ENCODE assay signal across 15 mouse cellular contexts in the genomic region with DNA sequence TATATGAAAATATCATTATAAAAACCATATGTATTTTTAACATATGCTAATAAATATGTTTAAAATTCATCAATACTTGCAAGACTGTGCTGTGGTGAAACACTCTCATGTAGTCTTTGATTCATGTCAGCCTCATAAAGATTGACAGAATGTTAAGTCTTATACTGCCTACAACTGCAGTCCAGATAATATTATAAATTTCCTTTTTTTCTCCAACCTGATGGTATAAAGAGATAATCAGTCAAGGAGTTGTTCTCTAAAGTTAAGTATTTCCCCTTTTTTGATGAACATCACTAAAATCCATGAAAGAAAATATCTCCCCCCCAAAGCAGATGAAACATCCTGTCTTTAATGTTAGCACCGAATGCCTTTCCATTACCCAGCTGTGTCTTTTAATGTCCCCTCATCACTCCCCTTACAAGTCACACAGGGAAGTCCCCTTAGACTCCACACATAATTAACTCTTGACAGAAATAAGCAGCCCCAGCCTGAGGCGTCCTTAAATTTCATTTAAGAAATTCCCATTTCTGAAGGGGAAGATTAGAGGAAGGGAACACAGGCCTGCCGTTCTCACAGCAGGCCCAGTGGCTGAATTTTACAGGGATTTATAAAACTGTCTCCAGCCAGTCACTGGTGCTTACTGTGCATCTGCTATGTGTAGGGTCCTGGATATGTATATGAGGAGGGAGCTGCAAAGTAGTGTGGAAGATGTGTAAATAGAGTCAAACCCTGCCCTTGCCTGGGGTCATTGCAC.
DNase-seq lines count a peak whose midpoint lies in the region; ATAC-seq and TF ChIP-seq lines count a peak whose summit lies in the region.
"Had no signal": no experiment of that assay in that cellular context is flagged by ENCODE, and none has a peak within 500 bp of the region (broad histone marks: within the 10 kb centered on the region; RNA-seq: fewer than 3 reads in every experiment).

No protein-coding gene starts in this region.

- 0 out of 2 replicates have a peak, but pooled peaks cover 2% of the 10 kb centered on the region for H3K4me1 ChIP-seq in forebrain, embryonic 14.5 days (ENCODE audit: control insufficient read depth, insufficient read depth, low read length)
- H3K4me1 ChIP-seq in forebrain, embryonic 15.5 days = no peaks in the 10 kb centered on the region
- peaks cover 12% of the 10 kb centered on the region for H3K4me1 ChIP-seq in neural tube, embryonic 12.5 days
- peaks cover 31% of the 10 kb centered on the region for H3K4me1 ChIP-seq in midbrain, embryonic 10.5 days

- intact Hi-C loops in left cerebral cortex, adult 2 months (cut with DNase I) = no loop called here

- no peak for TF ChIP-seq CTCF in left cerebral cortex, adult 2 months (IDR thresholded peaks at IDR 0.05)

- H3K4me2 ChIP-seq in forebrain, embryonic 14.5 days (ENCODE audit: low read length) = no peak overlapping the region
- H3K4me2 ChIP-seq in forebrain, embryonic 15.5 days (replicated peaks) = no peak overlapping the region
- H3K4me2 ChIP-seq in neural tube, embryonic 12.5 days (replicated peaks) = no peak overlapping the region
- H3K4me2 ChIP-seq: heart, embryonic 15.5 days; limb, embryonic 13.5 days had no signal

- DNase-seq in forebrain, embryonic 14.5 days (ENCODE audit: low spot score) = peak; percentile 15
- DNase-seq in neural tube, embryonic 10.5 days (ENCODE audit: extremely low spot score, low spot score) = no peak
- no peak for DNase-seq in midbrain, embryonic 10.5 days (ENCODE audit: low spot score)
- DNase-seq in left cerebral cortex, adult 2 months (ENCODE audit: extremely low spot score in 1 of 2, low spot score in 2 of 2) = no peak
- no peak for DNase-seq in right cerebral cortex, adult 2 months (ENCODE audit: low spot score in 2 of 2)
- DNase-seq in gastrocnemius, postnatal 4 days (ENCODE audit: low spot score in 2 of 2) = no peak
- DNase-seq: adrenal gland, adult 8-10 months; cerebellum, postnatal 36 days; kidney, adult 18-20 months; lung, postnatal 4 days; right cerebral cortex, postnatal 25 days had no signal

- H3K4me3 ChIP-seq in forebrain, embryonic 14.5 days (ENCODE audit: low read depth, low read length) = no peak overlapping the region
- H3K4me3 ChIP-seq in forebrain, embryonic 15.5 days = no peak overlapping the region
- H3K4me3 ChIP-seq in neural tube, embryonic 12.5 days = no peak overlapping the region
- no peak overlapping the region for H3K4me3 ChIP-seq in midbrain, embryonic 10.5 days
- H3K4me3 ChIP-seq in left cerebral cortex, adult 2 months = no peak overlapping the region
- H3K4me3 ChIP-seq: heart, embryonic 15.5 days; limb, embryonic 13.5 days had no signal

- no peaks in the 10 kb centered on the region for H3K27me3 ChIP-seq in forebrain, embryonic 14.5 days (replicated peaks; ENCODE audit: control insufficient read depth, insufficient read depth, low read length)
- no peaks in the 10 kb centered on the region for H3K27me3 ChIP-seq in forebrain, embryonic 15.5 days
- H3K27me3 ChIP-seq in neural tube, embryonic 12.5 days (replicated peaks) = no peaks in the 10 kb centered on the region
- no peaks in the 10 kb centered on the region for H3K27me3 ChIP-seq in midbrain, embryonic 10.5 days (ENCODE audit: low read depth, poor library complexity, severe bottlenecking)
- H3K27me3 ChIP-seq: heart, embryonic 15.5 days; limb, embryonic 13.5 days had no signal

- no peak overlapping the region for H3K9ac ChIP-seq in forebrain, embryonic 14.5 days (ENCODE audit: low read length)
- H3K9ac ChIP-seq in forebrain, embryonic 15.5 days (replicated peaks) = no peak overlapping the region
- H3K9ac ChIP-seq in neural tube, embryonic 12.5 days = no peak overlapping the region
- H3K9ac ChIP-seq: heart, embryonic 15.5 days; limb, embryonic 13.5 days had no signal

- 19% methylated on average over 3 of the region's 3 CpGs for WGBS in forebrain, embryonic 14.5 days
- 20% methylated on average over 3 of the region's 3 CpGs for WGBS in forebrain, embryonic 15.5 days
- WGBS in neural tube, embryonic 12.5 days = 7% methylated on average over 3 of the region's 3 CpGs
- WGBS in midbrain, embryonic 10.5 days = 19% methylated on average over 3 of the region's 3 CpGs

- no peaks in the 10 kb centered on the region for H3K36me3 ChIP-seq in forebrain, embryonic 14.5 days (ENCODE audit: control insufficient read depth, insufficient read depth, low read length)
- no peaks in the 10 kb centered on the region for H3K36me3 ChIP-seq in forebrain, embryonic 15.5 days
- H3K36me3 ChIP-seq in neural tube, embryonic 12.5 days = no peaks in the 10 kb centered on the region
- H3K36me3 ChIP-seq in midbrain, embryonic 10.5 days = no peaks in the 10 kb centered on the region
- H3K36me3 ChIP-seq: heart, embryonic 15.5 days; limb, embryonic 13.5 days had no signal

- H3K27ac ChIP-seq in forebrain, embryonic 14.5 days (ENCODE audit: low read depth, low read length) = no peak overlapping the region
- no peak overlapping the region for H3K27ac ChIP-seq in forebrain, embryonic 15.5 days (replicated peaks)
- no peak overlapping the region for H3K27ac ChIP-seq in neural tube, embryonic 12.5 days
- H3K27ac ChIP-seq in midbrain, embryonic 10.5 days (replicated peaks) = peak overlapping the region; percentile 59; the same call in 1 of the 2 replicates
- H3K27ac ChIP-seq in left cerebral cortex, adult 2 months = no peak overlapping the region
- H3K27ac ChIP-seq: heart, embryonic 15.5 days; limb, embryonic 13.5 days had no signal

- no peak for ATAC-seq in forebrain, embryonic 14.5 days
- no peak for ATAC-seq in forebrain, embryonic 15.5 days (replicated peaks)
- ATAC-seq in neural tube, embryonic 12.5 days (ENCODE audit: low FRiP score, low read depth) = peak; percentile 61

- no peaks in the 10 kb centered on the region for H3K9me3 ChIP-seq in forebrain, embryonic 14.5 days (replicated peaks; ENCODE audit: control insufficient read depth, low read length)
- H3K9me3 ChIP-seq in forebrain, embryonic 15.5 days = no peaks in the 10 kb centered on the region
- no peaks in the 10 kb centered on the region for H3K9me3 ChIP-seq in neural tube, embryonic 12.5 days
- no peaks in the 10 kb centered on the region for H3K9me3 ChIP-seq in midbrain, embryonic 10.5 days (replicated peaks)
- H3K9me3 ChIP-seq: heart, embryonic 15.5 days; limb, embryonic 13.5 days had no signal
